Mouse (Mus musculus) midbrain, postnatal 0 days (tissue): ENCODE data around the gene Gpr12. TPM values are rescaled to one million over a fixed set of nuclear protein-coding genes. Genes with fewer than 3 reads are reported as not detected.
"Not testable (repeated sequence)": the region's sequence is repeated elsewhere in the genome, so short reads cannot be mapped to it uniquely, and the experiment has no call there.

Experiments used
- ATAC-seq: fragments of 200-750 bp; cut with Nextera tagmentation; 2 replicates; pipeline ENCODE4 v1.8.0; 2017; ENCODE audit warnings: moderate number of reproducible peaks, mild to moderate bottlenecking, moderate TSS enrichment, moderate library complexity; ENCODE audit not compliant: low FRiP score
- DNase-seq: peaks from one replicate; pipeline ENCODE4 v3.0.0-alpha.2; 2015; ENCODE audit warnings: low spot score
- H3K27ac ChIP-seq: fragments of 300-500 bp; sonication (generic); 2 replicates; pipeline ENCODE4 v1.5.1; 2014; ENCODE audit warnings: low read depth, mild to moderate bottlenecking, low read length, mixed read lengths
- H3K27me3 ChIP-seq: fragments of 300-500 bp; sonication (generic); 2 replicates; pipeline ENCODE4 v1.6.1; 2014; ENCODE audit warnings: low read length, control low read depth, mixed read lengths; ENCODE audit not compliant: insufficient read depth
- H3K36me3 ChIP-seq: fragments of 300-500 bp; sonication (generic); 2 replicates; pipeline ENCODE4 v1.6.1; 2014; ENCODE audit warnings: low read length, control low read depth, mixed read lengths; ENCODE audit not compliant: insufficient read depth
- H3K4me1 ChIP-seq: fragments of 300-500 bp; sonication (generic); 2 replicates; pipeline ENCODE4 v1.6.1; 2014; ENCODE audit warnings: mild to moderate bottlenecking, control low read depth, antibody characterized with exemption, low read length, mixed read lengths; ENCODE audit not compliant: insufficient read depth
- H3K4me2 ChIP-seq: fragments of 300-500 bp; sonication (generic); 2 replicates; pipeline ENCODE4 v1.6.1; 2014; ENCODE audit warnings: low read depth, mild to moderate bottlenecking, low read length, mixed read lengths; ENCODE audit not compliant: poor library complexity, severe bottlenecking
- H3K4me3 ChIP-seq: fragments of 300-500 bp; sonication (generic); 2 replicates; pipeline ENCODE4 v1.5.1; 2014; ENCODE audit warnings: low read depth, mild to moderate bottlenecking, low read length, moderate library complexity
- H3K9ac ChIP-seq: fragments of 300-500 bp; sonication (generic); replicated peaks from 2 replicates; pipeline ENCODE4 v1.6.1; 2014; ENCODE audit warnings: mild to moderate bottlenecking, low read length, moderate library complexity, mixed read lengths; ENCODE audit not compliant: poor library complexity, severe bottlenecking
- H3K9me3 ChIP-seq: fragments of 300-500 bp; sonication (generic); 2 replicates; pipeline ENCODE4 v1.6.1; 2016; ENCODE audit warnings: low read length, control low read depth
- CTCF ChIP-seq: IDR thresholded peaks from 2 replicates; pipeline ENCODE4 v1.5.1; 2016; ENCODE audit warnings: antibody characterized with exemption, mild to moderate bottlenecking
- WGBS: fragments of 180-500 bp; shearing (Covaris S2); extraction: QIAGEN DNeasy Blood & Tissue Kit; methylation state at CpG from one replicate; pipeline ENCODE4 v1.1.7; 2014; 5-methylcytosine and 5-hydroxymethylcytosine counted together
- polyA plus RNA-seq: library from polyadenylated mRNA; unstranded; fragments of >200 nt; fragmentation: Nextera tagmentation; extraction: Ambion mirVana; gene quantifications from 2 replicates; pipeline ENCODE4 v1.2.1, GENCODE M21; 2015
- total RNA-seq: library from RNA; depleted of rRNA; stranded (reverse); fragments of >200 nt; gene quantifications from 2 replicates; pipeline ENCODE4 v1.2.3, GENCODE M21; 2014; rRNA removed

Gene Gpr12
- total and polyA plus RNA-seq, 2 experiments from 2014 or later = 34.2 to 48.0 TPM

DNA sequence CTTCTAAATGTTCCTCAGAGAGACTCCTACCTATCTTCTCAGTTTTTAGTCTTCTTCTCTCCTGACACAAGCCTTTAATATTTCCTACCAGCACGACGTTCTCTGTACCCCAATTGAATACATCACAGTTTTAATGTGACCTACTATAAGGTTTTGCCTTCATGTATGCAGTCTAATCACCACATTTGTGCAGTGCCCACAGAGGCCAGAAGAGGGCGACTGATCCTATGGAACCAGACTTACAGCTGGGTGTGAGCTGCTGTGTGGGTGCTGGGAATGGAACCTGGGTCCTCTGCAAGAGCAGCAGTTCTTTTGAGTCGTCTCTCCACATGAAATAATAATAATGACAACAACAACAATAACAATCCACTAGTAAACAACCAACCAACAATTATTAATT, 18.0 kb downstream of the Gpr12 start:
- H3K4me2 ChIP-seq = no peak overlapping the region
- no peak for ATAC-seq
- TF ChIP-seq CTCF = peak; percentile 65
- no peaks in the 10 kb centered on the region for H3K27me3 ChIP-seq
- WGBS = 62% methylated on average over 4 of the region's 4 CpGs
- no peak overlapping the region for H3K4me3 ChIP-seq
- H3K27ac ChIP-seq = no peak overlapping the region
- H3K4me1 ChIP-seq = no peaks in the 10 kb centered on the region
- DNase-seq = no peak
- no peaks in the 10 kb centered on the region for H3K9me3 ChIP-seq
- H3K9ac ChIP-seq = no peak overlapping the region
- H3K36me3 ChIP-seq = no peaks in the 10 kb centered on the region

DNA sequence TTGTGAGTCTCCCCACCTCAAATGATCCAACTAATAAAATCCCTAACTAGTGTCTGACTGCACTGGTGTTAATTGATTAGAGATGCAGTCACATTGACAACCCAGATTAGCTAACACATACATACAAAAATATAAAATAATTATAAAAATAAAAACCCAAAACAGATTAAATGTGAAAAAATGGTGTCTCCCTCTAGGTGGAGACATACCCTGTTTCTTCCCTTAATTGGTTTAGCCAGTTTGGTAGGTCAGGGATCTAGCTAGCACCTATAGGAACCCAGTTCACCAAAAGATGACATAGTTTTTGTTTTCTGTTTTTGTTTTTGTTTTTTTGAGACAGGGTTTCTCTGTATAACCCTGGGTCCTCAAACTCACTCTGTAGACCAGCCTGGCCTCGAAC, 20.8 kb downstream of the Gpr12 start:
- no peak for ATAC-seq
- DNase-seq = no peak
- no peaks in the 10 kb centered on the region for H3K4me1 ChIP-seq
- H3K27me3 ChIP-seq = no peaks in the 10 kb centered on the region
- H3K4me3 ChIP-seq = no peak overlapping the region
- no peak overlapping the region for H3K9ac ChIP-seq
- no peak overlapping the region for H3K4me2 ChIP-seq
- 69% methylated on average over 1 of the region's 1 CpGs for WGBS
- no peak overlapping the region for H3K27ac ChIP-seq
- no peak for TF ChIP-seq CTCF
- H3K36me3 ChIP-seq = no peaks in the 10 kb centered on the region
- H3K9me3 ChIP-seq = no peaks in the 10 kb centered on the region

DNA sequence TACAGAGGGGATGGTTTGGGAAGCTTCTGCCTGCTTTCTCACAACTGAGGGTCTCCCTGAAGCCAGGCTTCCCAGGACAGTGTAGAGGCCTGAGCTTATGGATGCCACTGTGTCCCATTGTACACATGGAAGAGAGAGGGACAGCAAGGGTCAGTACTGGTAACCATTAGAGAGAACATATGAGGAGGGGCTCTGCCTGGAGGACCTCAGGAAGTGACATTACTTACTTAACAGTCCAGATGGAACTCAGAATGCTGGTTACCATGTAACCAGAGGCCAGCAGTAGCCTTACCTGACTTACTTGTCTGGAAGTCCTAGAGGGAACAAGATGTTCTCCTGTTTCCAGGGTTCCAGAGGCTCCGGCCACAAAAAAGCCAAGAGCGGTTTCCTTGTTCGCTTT, 29.2 kb downstream of the Gpr12 start, which contains the start of gene Gm3415:
TSS of gene Gm3415 (plus strand) at position 301 of the 400 bp plus-strand sequence.
- not testable (repeated sequence) for H3K4me2 ChIP-seq, H3K36me3 ChIP-seq, H3K9me3 ChIP-seq, H3K27ac ChIP-seq, ATAC-seq, DNase-seq, H3K27me3 ChIP-seq, H3K4me3 ChIP-seq, H3K9ac ChIP-seq, H3K4me1 ChIP-seq
- no CpG with 5 or more reads among the region's 3 CpGs for WGBS

GRCm38 (mm10) chr5:146537347-146537746, 47.7 kb downstream of the Gpr12 start, which contains the start of gene Gm3409:
Gene Gm3409, plus strand, starts transcription at chr5:146537647.
- DNase-seq, H3K4me3 ChIP-seq, H3K27ac ChIP-seq, ATAC-seq, H3K27me3 ChIP-seq, H3K9me3 ChIP-seq, H3K9ac ChIP-seq, H3K4me2 ChIP-seq, H3K36me3 ChIP-seq, H3K4me1 ChIP-seq: not testable (repeated sequence)
- WGBS = 93% methylated on average over 2 of the region's 3 CpGs

Other genes starting within 250 kb of the Gpr12 start
- gene Wasf3, start 200.3 kb downstream of the Gpr12 start, total RNA-seq = 40.4 and 40.7 TPM in 2 replicates
- gene Wasf3, start 200.3 kb downstream of the Gpr12 start, polyA plus RNA-seq = 18.3 and 19.1 TPM in 2 replicates
- not detected in 2 replicates for gene Gm6408, start 103.3 kb downstream of the Gpr12 start, total RNA-seq
- gene Gm6408, start 103.3 kb downstream of the Gpr12 start, polyA plus RNA-seq = not detected in 2 replicates
- not detected in 2 replicates for gene Gm6370, start 93.9 kb downstream of the Gpr12 start, total RNA-seq
- gene Gm6370, start 93.9 kb downstream of the Gpr12 start, polyA plus RNA-seq = not detected in 2 replicates
- gene 4930449I24Rik, start 82.8 kb downstream of the Gpr12 start, total RNA-seq = not detected in 2 replicates
- not detected in 2 replicates for gene 4930449I24Rik, start 82.8 kb downstream of the Gpr12 start, polyA plus RNA-seq
- gene Gm3402, start 71.1 kb downstream of the Gpr12 start, total RNA-seq = not detected in 2 replicates
- gene Gm3402, start 71.1 kb downstream of the Gpr12 start, polyA plus RNA-seq = not detected in 2 replicates
- not detected in 2 replicates for gene Gm3404, start 59.4 kb downstream of the Gpr12 start, total RNA-seq
- gene Gm3404, start 59.4 kb downstream of the Gpr12 start, polyA plus RNA-seq = not detected in 2 replicates
- gene Gm3409, start 47.6 kb downstream of the Gpr12 start, total RNA-seq = not detected in 2 replicates
- not detected in 2 replicates for gene Gm3409, start 47.6 kb downstream of the Gpr12 start, polyA plus RNA-seq
- gene Gm3415, start 29.1 kb downstream of the Gpr12 start, total RNA-seq = not detected in 2 replicates
- gene Gm3415, start 29.1 kb downstream of the Gpr12 start, polyA plus RNA-seq = not detected in 2 replicates
- 24.1 and 26.7 TPM in 2 replicates for gene Usp12, start 209.8 kb upstream of the Gpr12 start, total RNA-seq
- gene Usp12, start 209.8 kb upstream of the Gpr12 start, polyA plus RNA-seq = 13.7 and 14.1 TPM in 2 replicates
- 217 and 224 TPM in 2 replicates for gene Rpl21, start 247.7 kb upstream of the Gpr12 start, total RNA-seq
- gene Rpl21, start 247.7 kb upstream of the Gpr12 start, polyA plus RNA-seq = 328 and 334 TPM in 2 replicates